8 mouse cellular contexts compared by ENCODE assay signal in genomic region chr3:90615415-90615814, GRCm38 (mm10). TPM values are rescaled to one million over a fixed set of nuclear protein-coding genes. Genes with fewer than 3 reads are reported as not detected.
A peak's percentile ranks its signal among the peaks of the same experiment; 100 is the strongest.
DNase-seq lines count a peak whose midpoint lies in the region; ATAC-seq and TF ChIP-seq lines count a peak whose summit lies in the region.

No protein-coding gene starts in this region.

- peak; percentile 51 for ATAC-seq in Patski
- ATAC-seq in hindbrain, embryonic 13.5 days (ENCODE audit: low FRiP score): peak; percentile 48; the same call in 1 of the 2 replicates

- H3K9ac ChIP-seq in hindbrain, embryonic 13.5 days: no peak overlapping the region

- POLR2A ChIA-PET in Patski (lab: Charles Lee): interaction anchor here (0.7 to 5.9 kb wide), 13 partner anchors 12 to 124 kb away, joined by 3 to 86 read pairs (median 4); partner anchors contain the start of genes Chtop, Gm42674, S100a16 and S100a2

- H3K36me3 ChIP-seq in hindbrain, embryonic 13.5 days: no peaks in the 10 kb centered on the region

- 20% methylated on average over 7 of the region's 7 CpGs for WGBS in hindbrain, embryonic 13.5 days

- TF ChIP-seq CTCF in Patski (IDR thresholded peaks at IDR 0.05): no peak

- peaks cover 10% of the 10 kb centered on the region for H3K4me1 ChIP-seq in hindbrain, embryonic 13.5 days (replicated peaks)

- no peak overlapping the region for H3K27ac ChIP-seq in hindbrain, embryonic 13.5 days

- H3K9me3 ChIP-seq in hindbrain, embryonic 13.5 days: no peaks in the 10 kb centered on the region

- DNase-seq in Patski (ENCODE audit: low read depth, low spot score): no peak
- peak; percentile 29 for DNase-seq in cerebellum, adult 9-11 months
- DNase-seq in frontal cortex, postnatal 25 days (ENCODE audit: low spot score in 2 of 2): peak; percentile 53 to 70
- peak; percentile 62 to 63 for DNase-seq in layer of hippocampus, postnatal 36 days
- DNase-seq in lung, postnatal 36 days: peak; percentile 92
- DNase-seq in right cerebral cortex, adult 2 months (ENCODE audit: low spot score in 2 of 2): peak; percentile 80 to 82
- peak; percentile 74 to 79 for DNase-seq in urinary bladder, postnatal 4 days (ENCODE audit: low spot score in 2 of 2)

- CTCF ChIA-PET in Patski (lab: Charles Lee): interaction anchor here (0.9 to 24.3 kb wide), 21 partner anchors 16 to 203 kb away, joined by 3 to 615 read pairs (median 4); partner anchors contain the start of genes Chtop, Gm42674, S100a14 and S100a16

- no peaks in the 10 kb centered on the region for H3K27me3 ChIP-seq in Patski
- H3K27me3 ChIP-seq in hindbrain, embryonic 13.5 days: peaks cover 18% of the 10 kb centered on the region

- H3K4me3 ChIP-seq in hindbrain, embryonic 13.5 days: no peak overlapping the region

- in situ Hi-C loops in Patski (cut with MboI; ENCODE audit: low pct_unique_long_range_greater_than_20kb): loop anchor here (5.0 kb wide), 2 partner anchors 33 to 98 kb away; no protein-coding TSS in a partner anchor

- no peak overlapping the region for H3K4me2 ChIP-seq in hindbrain, embryonic 13.5 days

RNA-seq across cellular contexts. Expression of gene S100a6, which starts 2.7 kb away (rescaled TPM):
- polyA plus RNA-seq in Patski (2021): 10,815 TPM
- polyA plus RNA-seq in hindbrain, embryonic 13.5 days (2015; fragmentation: Nextera tagmentation; extraction: Ambion mirVana): 38.4 and 42.3 TPM in 2 replicates
- 10 to 100 TPM; 18.8 to 23.5 TPM for total RNA-seq in layer of hippocampus, postnatal 36 days (2021)

RNA-seq across cellular contexts. Expression of gene S100a5, which starts 7.1 kb away (rescaled TPM):
- not detected for polyA plus RNA-seq in Patski (2021)
- not detected in 2 replicates for polyA plus RNA-seq in hindbrain, embryonic 13.5 days (2015; fragmentation: Nextera tagmentation; extraction: Ambion mirVana)
- not detected for total RNA-seq in layer of hippocampus, postnatal 36 days (2021)

RNA-seq across cellular contexts. Expression of gene S100a4, which starts 11.8 kb away (rescaled TPM):
- polyA plus RNA-seq in Patski (2021): 44.0 TPM
- 0.75 and 1.5 TPM in 2 replicates for polyA plus RNA-seq in hindbrain, embryonic 13.5 days (2015; fragmentation: Nextera tagmentation; extraction: Ambion mirVana)
- 1 to 10 TPM; 2.7 to 3.8 TPM for total RNA-seq in layer of hippocampus, postnatal 36 days (2021)

RNA-seq across cellular contexts. Expression of gene Gm42674, which starts 13.7 kb away (rescaled TPM):
- polyA plus RNA-seq in Patski (2021): not detected
- polyA plus RNA-seq in hindbrain, embryonic 13.5 days (2015; fragmentation: Nextera tagmentation; extraction: Ambion mirVana): not detected in 2 replicates
- not detected for total RNA-seq in layer of hippocampus, postnatal 36 days (2021)

RNA-seq across cellular contexts. Expression of gene S100a2, which starts 25.4 kb away (rescaled TPM):
- not detected for polyA plus RNA-seq in Patski (2021)
- polyA plus RNA-seq in hindbrain, embryonic 13.5 days (2015; fragmentation: Nextera tagmentation; extraction: Ambion mirVana): not detected in 2 replicates
- not detected for total RNA-seq in layer of hippocampus, postnatal 36 days (2021)

Comparison
In these comparisons a context has a peak if more than half of its experiments do, and no peak if none do; other contexts are left out.
1. RNA of gene S100a6, which starts 2.7 kb away (polyA plus RNA-seq): 10,815 TPM in Patski (single experiment); 38.4 to 42.3 TPM in hindbrain, embryonic 13.5 days; every median in the first group is over 100 times any median in the second.
2. RNA of gene S100a4, which starts 11.8 kb away (polyA plus RNA-seq): 44.0 TPM in Patski (single experiment); 0.75 to 1.5 TPM in hindbrain, embryonic 13.5 days; every median in the first group is over 10 times any median in the second.